Mouse (Mus musculus) brain, adult 10 weeks (tissue): ENCODE measurements around the gene 4930550L24Rik. TPM values are rescaled to one million over a fixed set of nuclear protein-coding genes. Genes with fewer than 3 reads are reported as not detected.

ENCODE experiments used
- polyA plus RNA-seq: library from polyadenylated mRNA; stranded (reverse); fragments of 350-450 nt; fragmentation: Illumina TruSeq; extraction: RNeasy Lipid Tissue Mini Kit (QIAGEN cat#74804); gene quantifications from one replicate; pipeline ENCODE4 v1.2.3, GENCODE M21; 2015; ENCODE audit warnings: low read depth, low replicate concordance

Gene 4930550L24Rik
- not detected for polyA plus RNA-seq

GRCm38 (mm10) chrX:58909060-58909459 is at the start of gene 4930550L24Rik:
TSS of gene 4930550L24Rik (plus strand) at chrX:58909360.

